Mouse (Mus musculus) CD4-positive, CD25-positive, alpha-beta regulatory T cell (primary cell): Measurements from ENCODE around the gene Ptprm. TPM values are rescaled to one million over a fixed set of nuclear protein-coding genes. Genes with fewer than 3 reads are reported as not detected.

Experiments used
- polyA plus RNA-seq: library from polyadenylated mRNA; unstranded; fragments of 100-300 nt; shearing (Covaris generic); gene quantifications from one replicate; pipeline ENCODE4 v1.2.1, GENCODE M21; 2017

The Ptprm gene
- polyA plus RNA-seq = 0.13 TPM

GRCm38 (mm10) chr17:67354451-67355011 is at the start of gene Ptprm:
Gene Ptprm (minus strand): TSS chr17:67354457.

